Mouse (Mus musculus) inflammation-experienced regulatory T-cells, adult 6 months (primary cell): ENCODE measurements around the gene Lrrn2. TPM values are rescaled to one million over a fixed set of nuclear protein-coding genes. Genes with fewer than 3 reads are reported as not detected.

Experiments used
- ATAC-seq: one replicate; pipeline ENCODE4 v1.8.0; 2017
- polyA plus RNA-seq, 3 experiments: library from polyadenylated mRNA; unstranded; fragments of 100-300 nt; shearing (Covaris generic); gene quantifications; one replicate each; pipeline ENCODE4 v1.2.1; 2017

Lrrn2 gene
- under 1 TPM in 1 of 3 experiments, not detected in 2; 0.16 TPM for polyA plus RNA-seq

DNA sequence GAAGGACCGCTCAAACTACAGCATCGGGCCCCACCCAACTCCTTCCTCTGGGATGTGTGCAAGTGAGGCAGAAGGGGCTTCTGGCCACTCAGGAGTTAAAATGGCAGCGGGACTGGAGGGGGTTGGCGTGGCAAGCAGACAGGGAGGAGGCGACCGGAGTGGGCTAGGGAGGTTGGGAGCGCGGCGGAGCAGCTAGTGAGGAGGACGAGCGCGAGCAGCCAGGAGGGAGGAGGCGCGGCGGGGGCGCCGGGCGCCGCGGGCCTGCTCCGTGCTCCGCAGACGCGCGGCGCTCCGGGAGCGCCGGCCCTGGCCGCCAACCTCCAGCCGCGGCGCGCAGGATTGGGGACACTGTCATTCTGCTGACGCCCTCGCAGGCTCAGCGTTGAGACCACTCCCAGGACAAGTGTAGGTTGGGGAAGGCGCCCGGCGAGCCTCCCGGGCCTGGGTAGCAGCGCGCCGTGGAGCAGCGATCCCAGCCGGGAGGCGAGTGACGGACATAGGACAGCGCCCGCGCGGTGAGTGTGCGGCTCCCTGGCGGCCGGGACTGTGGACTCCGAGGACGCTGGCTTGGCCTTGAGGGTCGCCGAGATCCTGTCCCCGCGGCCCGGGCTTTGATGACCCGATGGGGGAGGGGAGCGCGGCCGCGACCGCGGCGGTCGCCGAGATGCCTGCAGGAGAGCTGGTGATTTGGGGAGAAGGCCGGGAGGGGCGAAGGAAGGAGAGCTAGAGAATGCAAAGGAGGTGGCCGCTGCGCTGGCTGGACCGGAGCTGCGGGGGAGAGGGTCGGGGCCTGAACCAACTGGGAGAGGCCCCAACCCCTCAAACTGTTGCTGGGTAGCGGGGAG is at the start of gene Lrrn2:
Gene Lrrn2 (plus strand): TSS at position 113 of the 845 bp plus-strand sequence.
- no peak for ATAC-seq

DNA sequence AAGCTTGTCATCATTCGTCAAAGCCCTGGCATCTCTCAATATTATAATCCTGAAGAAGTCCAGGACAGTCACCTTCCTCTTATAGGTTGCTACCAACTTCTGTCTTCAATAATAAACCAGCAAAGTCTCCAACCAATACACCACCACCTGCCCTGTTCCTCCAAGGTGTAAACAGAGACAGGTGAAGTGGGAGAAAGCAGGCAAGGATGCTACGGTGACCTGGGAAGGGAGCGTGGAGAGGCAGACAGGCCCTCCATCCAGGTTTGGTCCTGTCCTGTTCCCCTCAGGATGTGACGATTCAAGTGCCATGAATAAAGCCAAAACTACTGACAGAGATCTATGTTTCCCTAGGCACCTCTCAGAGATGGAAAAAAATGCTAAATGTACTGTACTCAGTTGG is 48.1 kb upstream of the Lrrn2 start:
- ATAC-seq: no peak

DNA sequence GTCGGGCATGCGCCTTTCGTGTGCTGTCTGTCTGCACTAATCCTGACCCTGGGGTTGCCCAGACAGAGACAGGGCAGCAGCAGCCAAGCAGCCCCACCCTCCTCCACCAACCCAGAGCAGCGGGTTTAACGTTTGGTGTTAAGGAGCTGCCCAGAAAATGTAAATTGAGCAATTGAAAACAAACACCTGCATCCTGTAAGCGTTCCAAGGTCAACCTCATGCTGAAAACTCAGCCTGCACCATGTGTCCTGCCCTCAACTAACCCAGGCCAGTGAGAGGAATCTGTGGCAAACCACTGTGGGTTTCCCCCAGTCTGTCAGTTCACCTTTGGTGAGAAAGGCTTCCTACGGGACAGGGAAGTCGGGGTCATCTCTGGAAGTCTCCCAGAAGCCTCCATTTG is 46.0 kb upstream of the Lrrn2 start:
- no peak for ATAC-seq

DNA sequence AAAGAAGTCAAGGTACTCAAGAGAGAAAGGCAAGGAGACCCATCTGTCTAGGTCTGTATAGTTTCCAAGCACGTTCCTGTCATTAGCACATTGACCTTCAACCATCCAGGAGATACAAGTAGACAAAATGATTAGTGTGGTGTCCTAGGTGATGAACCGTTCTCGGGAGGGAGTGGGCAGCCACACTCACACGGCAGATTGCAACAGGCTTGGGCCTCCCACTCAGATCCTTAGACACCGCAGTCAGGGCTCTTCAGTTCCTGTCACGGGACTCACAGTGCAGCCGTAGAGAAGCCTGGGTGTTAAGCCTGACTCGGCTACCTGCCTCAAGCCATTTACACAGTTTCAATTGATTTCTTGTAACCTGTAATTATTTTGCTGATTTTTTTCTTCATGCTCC is 43.2 kb upstream of the Lrrn2 start:
- no peak for ATAC-seq

DNA sequence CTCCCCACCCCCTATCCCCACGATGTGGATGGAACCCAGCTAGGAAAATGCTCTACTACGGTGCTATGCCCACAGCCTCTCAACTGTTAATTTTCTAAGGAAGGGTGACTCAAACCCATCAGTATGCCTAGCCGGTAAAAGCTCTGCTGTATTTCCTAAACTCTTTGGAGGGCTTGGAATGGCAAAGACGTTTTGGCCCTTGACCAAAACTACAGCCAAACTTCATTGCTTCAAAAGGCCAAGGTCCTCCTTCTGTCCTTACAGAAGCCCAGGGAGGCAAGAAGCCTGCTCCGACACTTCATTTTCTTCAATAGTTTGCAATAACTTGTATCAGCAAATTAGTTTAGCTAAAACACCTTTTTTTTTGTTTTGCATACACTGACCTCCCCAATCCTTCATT is 42.4 kb upstream of the Lrrn2 start:
- no peak for ATAC-seq

DNA sequence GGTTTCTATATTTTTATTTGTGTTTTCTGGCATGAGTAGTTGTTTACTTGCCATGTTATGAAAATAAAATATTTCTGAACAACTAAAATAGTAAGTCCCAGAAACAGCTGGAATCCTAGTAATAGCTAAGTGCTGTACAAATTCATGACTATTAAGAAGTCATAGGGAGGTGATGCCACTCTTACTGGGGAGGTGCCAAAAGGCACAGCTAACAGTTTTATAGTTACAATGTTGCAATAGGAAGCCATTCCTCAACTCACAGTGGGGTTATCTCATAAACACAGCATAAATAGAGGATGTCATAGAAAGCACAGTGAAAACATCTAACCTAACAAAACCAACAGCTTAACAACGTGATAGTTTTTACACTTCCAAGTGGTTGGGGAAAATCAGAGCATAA is 41.7 kb upstream of the Lrrn2 start:
- no peak for ATAC-seq

DNA sequence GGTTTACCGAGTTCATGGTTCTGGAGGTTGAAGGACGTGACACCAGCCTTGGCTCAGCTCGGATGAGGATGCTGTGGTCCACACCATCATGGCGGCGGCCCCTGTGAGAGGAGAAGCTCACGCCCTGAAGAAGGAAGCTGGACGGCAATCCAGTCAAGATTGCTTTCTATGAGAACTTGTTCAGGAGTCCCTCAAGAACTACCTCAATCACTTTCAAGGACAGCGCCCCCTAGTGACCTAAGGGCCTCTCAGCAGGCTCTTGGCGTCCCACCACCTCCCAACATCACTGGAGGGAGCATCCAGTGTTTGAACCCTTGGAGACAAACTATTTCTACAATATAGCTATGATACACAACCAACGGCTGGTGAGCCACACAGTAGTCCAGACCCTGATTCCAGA is 36.5 kb upstream of the Lrrn2 start:
- no peak for ATAC-seq

DNA sequence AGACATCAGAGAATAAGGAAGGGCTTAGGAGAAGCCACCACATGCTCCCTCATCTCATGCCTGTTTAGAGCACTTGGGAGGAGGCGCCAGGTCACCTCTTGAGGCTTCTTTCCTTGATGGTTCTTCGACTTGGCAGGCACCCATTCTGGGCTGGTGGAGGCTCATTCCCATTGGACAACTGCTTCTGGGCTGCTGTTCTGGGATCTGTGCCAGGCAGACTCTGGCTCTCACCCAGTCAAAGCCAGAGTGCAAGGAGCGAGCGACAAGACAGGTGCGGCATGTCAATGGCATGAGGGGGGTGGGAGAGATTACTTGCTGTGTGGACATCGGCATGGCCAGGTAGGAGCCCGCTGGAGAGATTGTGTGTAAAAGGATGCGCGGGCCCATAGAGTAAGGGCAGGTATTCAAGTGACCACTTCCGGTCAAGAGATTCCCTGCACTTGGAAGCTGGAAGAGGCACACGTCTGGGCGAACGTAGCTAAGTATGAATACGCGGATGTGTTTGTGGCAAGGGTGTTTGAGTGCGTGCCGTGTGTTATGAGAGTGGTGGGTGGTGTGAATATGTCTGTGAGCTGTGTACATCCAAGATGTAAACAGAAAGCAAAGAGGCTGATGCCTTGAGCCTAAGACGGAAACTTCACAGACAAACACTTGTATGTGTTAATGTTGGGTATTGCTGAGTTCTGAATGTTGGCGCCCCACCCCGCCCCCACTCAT is 35.8 kb upstream of the Lrrn2 start:
- no peak for ATAC-seq

DNA sequence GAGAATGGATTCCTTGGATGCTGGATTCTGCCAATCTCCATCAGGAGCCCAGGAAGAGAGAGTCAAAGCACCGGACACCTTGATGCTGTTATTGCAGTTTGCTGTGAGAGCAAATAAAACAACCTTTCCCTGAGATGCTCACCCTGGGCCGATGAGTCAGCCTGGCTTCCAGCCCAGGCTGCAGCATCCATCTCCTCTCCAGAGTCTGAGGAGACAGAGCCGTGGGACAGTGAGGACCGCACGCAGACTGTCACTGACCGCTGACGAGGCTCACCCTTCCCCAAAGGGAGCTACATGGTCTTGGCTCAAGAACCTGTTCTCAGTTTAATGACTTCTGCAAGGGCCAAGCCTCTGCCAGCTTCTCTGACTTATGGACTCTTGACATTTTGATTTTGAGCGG is 34.3 kb upstream of the Lrrn2 start:
- ATAC-seq: no peak

DNA sequence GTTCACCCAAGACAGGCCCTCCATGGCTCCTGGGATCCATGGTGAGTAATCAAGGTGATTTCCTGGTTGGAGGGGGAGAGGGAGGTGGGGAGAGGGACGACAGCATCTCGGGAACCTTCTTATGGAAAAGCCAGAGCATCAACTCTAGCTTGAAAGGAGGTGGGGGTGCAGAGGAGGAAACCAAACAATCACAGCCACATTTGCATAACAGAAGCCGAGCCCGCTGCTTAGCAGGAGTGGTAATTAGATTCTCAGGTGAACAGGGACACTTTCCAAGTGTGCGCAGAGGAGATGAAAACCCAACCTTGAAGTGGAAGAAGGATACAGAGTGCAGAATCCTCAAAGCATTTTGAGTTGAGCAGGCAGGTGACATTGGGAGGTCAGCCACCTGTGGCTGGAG is 29.3 kb upstream of the Lrrn2 start:
- ATAC-seq: no peak

DNA sequence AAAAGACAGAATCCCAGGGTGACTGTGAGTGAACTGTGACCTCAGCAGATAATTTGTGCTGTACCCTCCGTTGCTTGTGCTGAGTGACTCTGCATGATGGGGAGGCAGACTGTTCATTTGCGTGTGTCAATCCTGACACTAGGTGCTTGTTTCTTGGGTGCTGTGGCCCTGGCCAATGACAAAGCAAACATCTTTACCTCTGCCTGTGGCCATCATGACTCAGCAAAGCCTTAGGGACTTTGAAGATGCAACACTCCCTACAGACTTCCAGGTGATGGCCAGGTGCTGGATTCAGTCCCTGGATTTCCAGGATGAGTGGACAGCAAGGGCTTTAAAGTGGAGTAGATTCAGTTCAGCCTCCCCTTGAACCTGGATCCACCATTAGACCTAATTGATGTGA is 28.8 kb upstream of the Lrrn2 start:
- no peak for ATAC-seq

DNA sequence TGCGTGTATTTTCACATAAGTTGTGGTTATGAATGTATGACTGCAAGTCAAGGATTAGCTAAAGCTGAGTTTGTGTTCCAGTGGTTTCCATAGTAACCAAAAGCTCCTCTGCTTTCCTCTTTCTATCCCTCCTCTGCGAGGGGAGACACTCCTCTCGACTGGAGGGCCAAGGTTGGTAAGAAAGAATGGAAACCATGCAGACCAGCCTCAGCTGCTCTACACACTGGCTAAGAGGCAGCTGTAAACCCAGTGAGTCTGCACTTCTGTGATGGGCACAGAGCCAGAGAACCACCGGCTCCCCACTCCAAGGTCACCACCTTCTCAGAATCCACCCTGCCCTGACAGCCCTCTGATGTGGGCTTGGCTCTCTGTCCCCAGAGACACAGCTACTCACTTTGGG is 28.3 kb upstream of the Lrrn2 start:
- ATAC-seq: no peak

DNA sequence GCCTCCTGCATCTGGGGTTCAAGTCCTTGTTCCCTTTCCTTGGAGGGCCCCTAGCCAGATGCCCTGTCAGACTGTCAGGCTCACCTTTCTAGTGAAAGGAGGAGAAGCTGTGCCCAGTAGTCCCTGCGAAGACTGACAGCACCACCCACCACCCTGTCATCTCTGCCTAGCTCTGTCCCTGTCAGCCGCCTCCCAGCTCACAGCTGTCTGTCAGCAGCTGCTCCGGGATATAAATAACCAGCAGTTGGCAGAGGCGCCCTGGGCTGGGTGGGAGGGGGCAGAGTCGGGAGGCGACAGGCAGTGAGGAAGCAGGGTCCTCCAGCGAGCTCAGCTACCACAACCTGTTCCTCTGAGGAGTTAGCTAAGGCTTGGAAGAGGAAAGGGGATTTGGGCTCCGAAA is 26.8 kb upstream of the Lrrn2 start:
- no peak for ATAC-seq

DNA sequence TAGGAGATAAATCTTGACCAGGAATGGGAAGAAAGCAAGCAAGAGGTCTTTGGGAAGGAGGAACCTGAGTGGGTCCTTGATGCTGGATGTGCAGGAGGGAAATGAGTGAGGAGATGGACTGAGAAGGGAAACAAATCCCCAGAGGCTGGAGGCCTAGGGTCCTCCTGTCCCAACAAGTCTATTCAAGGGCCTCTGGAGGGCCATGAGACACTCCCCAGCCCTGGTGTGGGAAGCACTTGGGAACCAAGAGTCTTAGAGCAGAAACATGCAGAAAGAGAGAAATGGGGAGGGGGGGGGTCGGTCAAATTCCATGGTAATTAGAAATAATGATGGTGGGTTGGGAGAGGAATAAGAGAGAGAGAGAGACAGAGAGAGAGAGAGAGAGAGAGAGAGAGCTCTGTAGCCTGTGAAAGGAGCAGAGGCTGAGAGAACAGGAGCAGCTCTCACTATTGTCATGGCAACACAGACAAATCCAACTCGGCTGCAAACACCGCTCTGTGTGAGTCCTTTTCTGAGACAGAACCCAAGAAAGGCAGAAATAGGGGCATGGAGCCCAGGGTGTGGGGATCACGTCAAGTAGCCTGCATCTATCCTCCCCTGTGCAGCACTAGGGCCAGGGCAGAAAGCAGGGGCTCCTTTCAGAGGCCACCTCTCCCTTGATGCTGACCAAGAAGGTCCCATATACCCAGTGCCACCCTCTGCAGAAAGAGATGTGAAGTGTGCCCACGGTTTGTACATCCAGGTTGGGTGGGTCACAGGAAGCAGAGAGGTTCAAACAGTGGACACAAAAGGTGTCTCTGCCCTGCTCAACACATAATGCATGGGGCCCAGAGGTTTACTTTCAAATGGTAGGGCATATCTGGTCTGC is 21.3 kb upstream of the Lrrn2 start:
- ATAC-seq: no peak

DNA sequence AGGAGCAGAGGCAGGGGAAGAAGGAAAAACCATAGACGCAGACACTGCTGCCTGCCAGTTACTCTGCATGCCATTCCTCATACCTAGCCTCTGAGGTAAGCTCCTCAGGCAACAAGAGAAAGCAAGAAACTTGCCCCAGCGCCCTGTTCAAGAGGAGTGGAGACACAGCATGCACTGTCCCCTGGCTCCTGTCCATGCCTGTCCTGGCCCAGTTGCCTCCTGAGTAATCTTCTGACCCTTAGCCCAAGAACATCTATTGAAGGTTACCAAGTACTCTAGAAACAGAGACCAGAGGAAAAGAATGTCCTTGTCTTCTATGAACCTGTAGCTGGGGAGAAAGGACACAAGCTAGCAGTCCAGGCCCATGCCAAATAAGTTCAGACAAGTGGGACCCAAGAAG is 15.9 kb upstream of the Lrrn2 start:
- ATAC-seq: no peak

DNA sequence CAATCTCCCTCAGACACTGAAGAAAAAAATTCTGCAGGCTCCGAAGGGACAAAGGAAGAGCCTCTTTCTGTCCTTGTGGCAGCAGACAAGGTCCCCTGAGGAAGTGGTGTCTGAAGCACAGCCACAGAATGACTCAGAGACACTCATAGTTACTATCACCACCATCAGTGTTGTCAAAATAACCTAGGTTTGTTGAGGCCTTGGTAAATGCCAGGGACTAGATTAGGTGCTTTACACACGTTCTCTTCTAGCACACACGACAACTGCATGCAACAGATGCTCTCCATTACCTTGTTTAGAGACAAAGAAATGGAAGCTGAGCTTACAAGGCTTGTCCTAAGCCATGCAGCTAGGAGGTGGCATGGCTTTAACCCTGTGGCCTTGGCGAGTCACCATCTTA is 14.5 kb upstream of the Lrrn2 start:
- peak; percentile 82 for ATAC-seq

DNA sequence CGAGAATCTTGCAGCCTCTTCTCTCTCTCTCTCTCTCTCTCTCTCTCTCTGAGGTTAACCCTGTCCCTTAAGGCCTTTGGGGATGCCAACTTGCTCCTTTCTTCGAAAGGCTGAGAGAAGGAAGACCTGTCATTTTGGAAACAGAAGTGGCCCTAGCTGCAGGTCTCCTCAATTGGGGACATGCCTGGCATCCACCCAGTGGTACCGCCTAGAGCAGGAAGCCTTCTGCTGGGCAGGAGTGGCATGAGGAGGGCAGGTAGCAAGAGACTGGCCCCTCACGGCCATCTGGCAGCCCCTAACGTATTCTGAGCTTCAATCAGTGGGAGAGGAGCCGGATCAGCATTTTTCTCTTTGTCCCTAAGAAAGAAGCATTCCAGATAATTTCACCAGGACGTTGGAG is 9.7 kb upstream of the Lrrn2 start:
- ATAC-seq: no peak

DNA sequence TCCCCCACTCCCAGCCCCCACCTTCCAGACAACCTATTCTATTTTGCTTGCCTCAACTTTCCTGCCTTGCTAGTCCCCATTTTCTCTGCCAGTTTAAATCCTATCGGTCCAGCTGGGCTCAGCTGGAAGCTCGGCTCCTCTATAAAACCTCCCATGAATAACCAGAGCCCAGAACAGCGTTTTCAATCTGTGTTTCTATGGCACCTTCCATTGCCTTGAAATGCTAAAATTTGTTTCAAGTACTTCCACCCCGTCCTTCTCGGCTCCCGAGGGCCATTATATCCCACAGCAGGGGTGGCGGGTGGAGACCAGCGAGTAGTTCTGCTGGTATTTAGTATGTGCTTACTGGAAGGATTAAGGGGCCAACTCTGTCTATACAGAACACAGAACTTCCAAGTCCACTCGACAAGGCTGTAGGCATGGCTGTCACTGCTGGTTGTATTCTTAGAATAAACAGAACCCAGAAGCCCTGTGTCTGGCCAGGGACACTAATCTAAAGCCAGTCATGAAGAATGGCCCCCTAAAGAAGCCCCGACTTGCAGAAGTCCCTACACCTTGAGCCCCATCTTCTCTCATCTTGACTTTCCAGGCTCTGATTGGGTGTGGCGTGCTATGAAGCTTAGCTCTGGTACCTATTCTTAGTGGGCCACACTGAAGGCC is 992 bp upstream of the Lrrn2 start:
- ATAC-seq: no peak

DNA sequence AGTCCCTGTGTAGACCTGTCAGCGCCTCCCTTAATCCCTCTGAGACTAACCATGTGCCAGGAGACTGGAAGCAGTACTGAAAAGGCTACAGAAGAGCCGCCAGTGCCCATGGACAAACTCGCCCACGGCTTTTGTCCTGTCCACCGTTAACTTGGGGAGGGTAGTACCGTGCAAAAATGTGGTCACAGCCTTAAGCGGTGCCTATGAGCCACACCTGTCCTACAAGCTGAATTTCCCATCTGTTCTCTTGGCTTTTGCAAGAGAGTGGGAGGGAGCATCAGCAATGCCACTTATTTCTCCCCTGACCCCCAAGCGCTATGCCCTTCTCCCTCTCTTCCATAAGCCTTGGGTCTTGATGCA is 292 bp upstream of the Lrrn2 start:
- no peak for ATAC-seq

DNA sequence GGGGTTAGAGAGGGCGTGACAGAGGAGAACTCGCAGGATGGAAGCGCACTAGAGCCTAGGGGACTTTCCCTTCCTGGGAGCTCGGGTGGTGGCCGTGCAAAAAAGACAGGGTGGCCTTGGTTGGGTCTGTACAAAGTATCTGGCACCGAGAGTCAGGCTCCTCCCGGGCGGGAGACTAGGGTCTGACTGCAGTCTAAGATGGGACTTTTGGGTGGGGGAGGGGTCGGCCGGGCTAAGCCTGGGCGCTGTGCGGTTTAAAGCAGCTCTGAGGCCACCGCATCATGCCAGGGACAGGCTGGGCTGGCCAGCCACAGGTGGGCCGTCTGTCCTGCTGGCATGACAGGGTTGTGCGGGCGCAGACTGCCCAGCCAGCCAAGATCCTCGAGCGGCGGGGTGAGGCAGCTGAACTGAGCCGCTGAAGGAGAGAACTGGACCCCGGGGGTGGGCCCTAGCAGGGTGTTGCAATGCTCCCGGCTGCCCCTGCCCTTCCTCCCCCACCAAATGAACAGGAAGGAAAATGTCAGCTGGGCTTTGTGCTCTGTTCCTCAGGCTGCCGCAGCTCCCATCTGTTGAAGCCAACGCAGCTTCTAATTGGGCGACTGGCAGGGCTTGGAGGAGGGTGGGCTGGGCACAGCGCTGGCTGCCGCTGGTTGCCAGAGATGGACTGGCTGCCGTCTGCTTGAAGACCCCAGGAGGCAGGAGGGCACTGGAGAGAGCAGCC is 1.1 kb downstream of the Lrrn2 start:
- peak; percentile 38 for ATAC-seq

DNA sequence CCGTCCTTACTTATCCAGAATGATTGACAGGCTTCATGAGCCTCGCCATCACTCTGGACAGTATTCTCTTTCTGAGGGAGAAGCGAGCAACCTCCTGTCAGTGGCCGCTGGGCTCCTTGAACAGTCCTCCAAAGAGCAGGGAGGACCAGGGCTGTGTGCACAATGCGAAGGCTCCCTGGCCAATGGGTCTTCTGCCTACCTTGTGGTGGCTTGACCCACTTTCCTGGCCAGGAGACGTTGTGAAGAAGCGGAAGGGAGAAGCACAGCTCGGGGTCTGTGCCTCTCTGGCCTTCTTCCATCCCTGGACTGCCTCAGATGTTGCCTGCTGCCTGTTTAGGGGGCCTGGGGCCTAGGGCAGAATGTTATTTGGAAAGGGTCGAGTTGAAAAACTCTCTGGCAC is 1.8 kb downstream of the Lrrn2 start:
- ATAC-seq: no peak

DNA sequence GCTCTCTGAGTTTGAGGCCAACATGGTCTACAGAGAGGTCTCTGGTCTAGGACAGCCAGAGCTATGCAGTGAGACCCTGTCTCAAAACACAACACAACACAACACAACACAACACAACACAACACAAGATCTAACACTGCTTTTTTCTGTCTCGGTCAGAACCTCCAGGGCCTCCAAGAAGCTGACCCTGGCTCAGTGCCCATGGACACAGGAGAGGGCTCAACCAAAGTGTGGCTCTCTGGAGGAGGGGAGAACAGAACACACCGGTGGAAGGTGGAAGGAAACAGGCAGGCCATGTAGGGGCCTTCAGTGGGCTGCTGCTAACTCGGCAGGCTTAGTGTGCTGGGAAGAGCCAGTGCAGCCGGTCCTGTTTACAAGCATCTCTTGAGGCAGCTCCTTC is 5.6 kb downstream of the Lrrn2 start:
- ATAC-seq: no peak
